Mouse (Mus musculus): ENCODE measurements around the gene Dcbld2. TPM values are rescaled to one million over a fixed set of nuclear protein-coding genes. Genes with fewer than 3 reads are reported as not detected.

Dcbld2 gene
- polyA plus RNA-seq, 1 experiment, result 0.24 TPM

GRCm38 (mm10) chr16:58444735-58445134, 36.5 kb downstream of the Dcbld2 start:
- no peaks in the 10 kb centered on the region; the same call in 1 of the 2 replicates for H3K27me3 ChIP-seq (ENCODE audit: control insufficient read depth)
- H3K4me3 ChIP-seq (replicated peaks), result no peak overlapping the region

GRCm38 (mm10) chr16:58446281-58447259, 38.3 kb downstream of the Dcbld2 start:
- H3K27me3 ChIP-seq (ENCODE audit: control insufficient read depth), result no peaks in the 10 kb centered on the region; the same call in 1 of the 2 replicates
- TF ChIP-seq GATA1 (IDR thresholded peaks at IDR 0.05; ENCODE audit: low read length) (no peak), TAL1 (IDR thresholded peaks at IDR 0.05; ENCODE audit: low read length) (no peak)
- H3K4me1 ChIP-seq (ENCODE audit: control insufficient read depth), result peaks cover 44% of the 10 kb centered on the region
- H3K36me3 ChIP-seq (ENCODE audit: control insufficient read depth), result peaks cover 23% of the 10 kb centered on the region
- H3K9me3 ChIP-seq (ENCODE audit: control insufficient read depth, low read length), result no peaks in the 10 kb centered on the region
- no peak overlapping the region for H3K4me3 ChIP-seq (replicated peaks)

More at GRCm38 (mm10) chr16:58444735-58445134, 36.5 kb downstream of the Dcbld2 start:
- Histone ChIP-seq H3K36me3 (ENCODE audit: control insufficient read depth) (peaks cover 7% of the 10 kb centered on the region), H3K9me3 (ENCODE audit: control insufficient read depth, low read length) (no peaks in the 10 kb centered on the region), H3K4me1 (ENCODE audit: control insufficient read depth) (peaks cover 32% of the 10 kb centered on the region)
- TF ChIP-seq TAL1 (IDR thresholded peaks at IDR 0.05; ENCODE audit: low read length) (no peak), GATA1 (IDR thresholded peaks at IDR 0.05; ENCODE audit: low read length) (no peak)

GRCm38 (mm10) chr16:58449073-58449472, 40.8 kb downstream of the Dcbld2 start:
- Histone ChIP-seq H3K4me1 (ENCODE audit: control insufficient read depth) (peaks cover 65% of the 10 kb centered on the region), H3K4me3 (replicated peaks) (no peak overlapping the region), H3K9me3 (ENCODE audit: control insufficient read depth, low read length) (no peaks in the 10 kb centered on the region), H3K36me3 (ENCODE audit: control insufficient read depth) (peaks cover 40% of the 10 kb centered on the region), H3K27me3 (ENCODE audit: control insufficient read depth) (no peaks in the 10 kb centered on the region)
- TF ChIP-seq TAL1 (IDR thresholded peaks at IDR 0.05; ENCODE audit: low read length) (no peak), GATA1 (IDR thresholded peaks at IDR 0.05; ENCODE audit: low read length) (no peak)

- Histone ChIP-seq H3K4me1 (ENCODE audit: control insufficient read depth) (peaks cover 80% of the 10 kb centered on the region), H3K9me3 (ENCODE audit: control insufficient read depth, low read length) (no peaks in the 10 kb centered on the region), H3K4me3 (replicated peaks) (no peak overlapping the region), H3K36me3 (ENCODE audit: control insufficient read depth) (peaks cover 45% of the 10 kb centered on the region), H3K27me3 (ENCODE audit: control insufficient read depth) (no peaks in the 10 kb centered on the region)
- TF ChIP-seq TAL1 (IDR thresholded peaks at IDR 0.05; ENCODE audit: low read length) (no peak), GATA1 (IDR thresholded peaks at IDR 0.05; ENCODE audit: low read length) (no peak)
Observed at GRCm38 (mm10) chr16:58450648-58451047, 42.4 kb downstream of the Dcbld2 start.

- Histone ChIP-seq H3K36me3 (ENCODE audit: control insufficient read depth) (peaks cover 48% of the 10 kb centered on the region), H3K4me3 (replicated peaks) (no peak overlapping the region), H3K27me3 (ENCODE audit: control insufficient read depth) (no peaks in the 10 kb centered on the region), H3K4me1 (ENCODE audit: control insufficient read depth) (peaks cover 84% of the 10 kb centered on the region), H3K9me3 (ENCODE audit: control insufficient read depth, low read length) (no peaks in the 10 kb centered on the region)
- TF ChIP-seq GATA1 (IDR thresholded peaks at IDR 0.05; ENCODE audit: low read length), result no peak
- TF ChIP-seq TAL1 (IDR thresholded peaks at IDR 0.05; ENCODE audit: low read length), result no peak
Observed at GRCm38 (mm10) chr16:58451647-58452046, 43.4 kb downstream of the Dcbld2 start.

- Histone ChIP-seq H3K36me3 (ENCODE audit: control insufficient read depth) (peaks cover 53% of the 10 kb centered on the region), H3K9me3 (ENCODE audit: control insufficient read depth, low read length) (no peaks in the 10 kb centered on the region), H3K4me3 (replicated peaks) (no peak overlapping the region), H3K4me1 (ENCODE audit: control insufficient read depth) (peaks cover 87% of the 10 kb centered on the region), H3K27me3 (ENCODE audit: control insufficient read depth) (no peaks in the 10 kb centered on the region)
- TF ChIP-seq GATA1 (IDR thresholded peaks at IDR 0.05; ENCODE audit: low read length), result peak; percentile 18; the same call in 1 of the 2 replicates
- no peak for TF ChIP-seq TAL1 (IDR thresholded peaks at IDR 0.05; ENCODE audit: low read length)
Observed at GRCm38 (mm10) chr16:58453138-58453537, 44.9 kb downstream of the Dcbld2 start.

GRCm38 (mm10) chr16:58453820-58454219, 45.6 kb downstream of the Dcbld2 start:
- TF ChIP-seq TAL1 (IDR thresholded peaks at IDR 0.05; ENCODE audit: low read length) (no peak), GATA1 (IDR thresholded peaks at IDR 0.05; ENCODE audit: low read length) (no peak)
- peaks cover 87% of the 10 kb centered on the region for H3K4me1 ChIP-seq (ENCODE audit: control insufficient read depth)

GRCm38 (mm10) chr16:58454617-58455016, 46.4 kb downstream of the Dcbld2 start:
- no peaks in the 10 kb centered on the region for H3K27me3 ChIP-seq (ENCODE audit: control insufficient read depth)
- H3K4me3 ChIP-seq (replicated peaks), result peak overlapping the region; percentile 3
- H3K9me3 ChIP-seq (ENCODE audit: control insufficient read depth, low read length), result no peaks in the 10 kb centered on the region
- peaks cover 61% of the 10 kb centered on the region for H3K36me3 ChIP-seq (ENCODE audit: control insufficient read depth)
- H3K4me1 ChIP-seq (ENCODE audit: control insufficient read depth), result peaks cover 85% of the 10 kb centered on the region
- peak; percentile 45; the same call in 1 of the 3 replicates for TF ChIP-seq TAL1 (IDR thresholded peaks at IDR 0.05; ENCODE audit: low read length)
- TF ChIP-seq GATA1 (IDR thresholded peaks at IDR 0.05; ENCODE audit: low read length), result peak; percentile 66

More at GRCm38 (mm10) chr16:58453820-58454219, 45.6 kb downstream of the Dcbld2 start:
- no peaks in the 10 kb centered on the region for H3K9me3 ChIP-seq (ENCODE audit: control insufficient read depth, low read length)
- H3K27me3 ChIP-seq (ENCODE audit: control insufficient read depth), result no peaks in the 10 kb centered on the region
- H3K36me3 ChIP-seq (ENCODE audit: control insufficient read depth), result peaks cover 58% of the 10 kb centered on the region
- H3K4me3 ChIP-seq (replicated peaks), result no peak overlapping the region

GRCm38 (mm10) chr16:58455118-58455517, 46.9 kb downstream of the Dcbld2 start:
- Histone ChIP-seq H3K4me1 (ENCODE audit: control insufficient read depth) (peaks cover 85% of the 10 kb centered on the region), H3K36me3 (ENCODE audit: control insufficient read depth) (peaks cover 60% of the 10 kb centered on the region), H3K4me3 (replicated peaks) (peak overlapping the region; percentile 22), H3K27me3 (ENCODE audit: control insufficient read depth) (no peaks in the 10 kb centered on the region), H3K9me3 (ENCODE audit: control insufficient read depth, low read length) (no peaks in the 10 kb centered on the region)
- no peak for TF ChIP-seq TAL1 (IDR thresholded peaks at IDR 0.05; ENCODE audit: low read length)

Data from erythroblast, embryonic 14.5 days (primary cell).